Mouse (Mus musculus) limb, embryonic 11.5 days (tissue): ENCODE data around the gene Tomm20. TPM values are rescaled to one million over a fixed set of nuclear protein-coding genes. Genes with fewer than 3 reads are reported as not detected.

Source experiments
- ATAC-seq: fragments of 200-750 bp; cut with Nextera tagmentation; 2 replicates; pipeline ENCODE4 v1.8.0; 2017; ENCODE audit warnings: low read depth; ENCODE audit not compliant: insufficient number of reproducible peaks, low FRiP score, low TSS enrichment
- DNase-seq: peaks from one replicate; pipeline ENCODE4 v3.0.0-alpha.2; 2015; ENCODE audit warnings: low spot score
- H3K27ac ChIP-seq: fragments of 300-500 bp; sonication (generic); replicated peaks from 2 replicates; pipeline ENCODE4 v1.5.1; 2014; ENCODE audit warnings: low read depth, mild to moderate bottlenecking, low read length
- H3K27me3 ChIP-seq: fragments of 300-500 bp; sonication (generic); 2 replicates; pipeline ENCODE4 v1.6.1; 2014; ENCODE audit warnings: mild to moderate bottlenecking, low read length, mixed read lengths; ENCODE audit not compliant: control insufficient read depth, insufficient read depth
- H3K36me3 ChIP-seq: fragments of 300-500 bp; sonication (generic); 2 replicates; pipeline ENCODE4 v1.6.1; 2014; ENCODE audit warnings: mild to moderate bottlenecking, low read length, moderate library complexity, mixed read lengths; ENCODE audit not compliant: control insufficient read depth, insufficient read depth
- H3K4me1 ChIP-seq: fragments of 300-500 bp; sonication (generic); 2 replicates; pipeline ENCODE4 v1.6.1; 2014; ENCODE audit warnings: low read length, mixed read lengths; ENCODE audit not compliant: control insufficient read depth, insufficient read depth
- H3K4me2 ChIP-seq: fragments of 300-500 bp; sonication (generic); 2 replicates; pipeline ENCODE4 v1.6.1; 2014; ENCODE audit warnings: low read depth, mild to moderate bottlenecking, moderate library complexity; ENCODE audit not compliant: severe bottlenecking
- H3K4me3 ChIP-seq: fragments of 300-500 bp; sonication (generic); 2 replicates; pipeline ENCODE4 v1.5.1; 2014; ENCODE audit warnings: low read depth, low read length
- H3K9ac ChIP-seq: fragments of 300-500 bp; sonication (generic); 2 replicates; pipeline ENCODE4 v1.6.1; 2014; ENCODE audit warnings: mild to moderate bottlenecking, low read length
- H3K9me3 ChIP-seq: fragments of 300-500 bp; sonication (generic); 2 replicates; pipeline ENCODE4 v1.6.1; 2016; ENCODE audit warnings: low read length; ENCODE audit not compliant: control insufficient read depth
- WGBS: fragments of 180-500 bp; shearing (Covaris S2); extraction: QIAGEN DNeasy Blood & Tissue Kit; methylation state at CpG from one replicate; pipeline ENCODE4 v1.1.7; 2014; 5-methylcytosine and 5-hydroxymethylcytosine counted together
- polyA plus RNA-seq: library from polyadenylated mRNA; unstranded; fragments of >200 nt; fragmentation: Nextera tagmentation; extraction: Ambion mirVana; gene quantifications from 2 replicates; pipeline ENCODE4 v1.2.1, GENCODE M21; 2014

Tomm20 gene
- polyA plus RNA-seq, 1 experiment from 2014 or later, result 284 TPM

- Histone ChIP-seq H3K27ac (no peak within 1 kb of the TSS; the same call in 1 of the 2 replicates), H3K4me2 (peak within 1 kb of the TSS; percentile 78), H3K36me3 (peaks cover 3% of the 10 kb centered on the region), H3K9ac (peak within 1 kb of the TSS; percentile 83), H3K4me3 (peak within 1 kb of the TSS; percentile 97), H3K9me3 (no peaks in the 10 kb centered on the region), H3K27me3 (no peaks in the 10 kb centered on the region), H3K4me1 (peaks cover 4% of the 10 kb centered on the region; the same call in 1 of the 2 replicates)
- WGBS, result under 1% methylated on average over 50 of the region's 50 CpGs
- DNase-seq (peak; percentile 98), ATAC-seq (peak; percentile 94)
These were observed 25.1 kb upstream of the Tomm20 start, which contains the start of gene Rbm34 for GRCm38 (mm10) chr8:126970579-126971313. TSS of gene Rbm34 (minus strand) at chr8:126971071.

- H3K4me1 ChIP-seq, result peaks cover 4% of the 10 kb centered on the region; the same call in 1 of the 2 replicates
- no peak overlapping the region for H3K4me2 ChIP-seq
- H3K9ac ChIP-seq, result no peak overlapping the region
- H3K4me3 ChIP-seq, result no peak overlapping the region
- DNase-seq (no peak), ATAC-seq (no peak)
- H3K27me3 ChIP-seq, result no peaks in the 10 kb centered on the region
- peaks cover 8% of the 10 kb centered on the region for H3K36me3 ChIP-seq
- H3K27ac ChIP-seq, result no peak overlapping the region
- no peaks in the 10 kb centered on the region for H3K9me3 ChIP-seq
- WGBS, result 91% methylated on average over 1 of the region's 1 CpGs
These were observed 23.9 kb upstream of the Tomm20 start for GRCm38 (mm10) chr8:126969546-126969945.

- peaks cover 4% of the 10 kb centered on the region; the same call in 1 of the 2 replicates for H3K4me1 ChIP-seq
- DNase-seq, result no peak
- no peak overlapping the region for H3K9ac ChIP-seq
- H3K27me3 ChIP-seq, result no peaks in the 10 kb centered on the region
- H3K27ac ChIP-seq, result no peak overlapping the region
- H3K4me3 ChIP-seq, result no peak overlapping the region
- peaks cover 11% of the 10 kb centered on the region for H3K36me3 ChIP-seq
- no peak overlapping the region for H3K4me2 ChIP-seq
- H3K9me3 ChIP-seq, result no peaks in the 10 kb centered on the region
- 97% methylated on average over 6 of the region's 6 CpGs for WGBS
- ATAC-seq, result no peak
These were observed 22.5 kb upstream of the Tomm20 start for GRCm38 (mm10) chr8:126968107-126968506.

GRCm38 (mm10) chr8:126965246-126965645 is 19.6 kb upstream of the Tomm20 start:
- Histone ChIP-seq H3K9ac (no peak overlapping the region), H3K9me3 (no peaks in the 10 kb centered on the region), H3K4me2 (no peak overlapping the region), H3K4me3 (no peak overlapping the region), H3K27me3 (no peaks in the 10 kb centered on the region), H3K36me3 (peaks cover 20% of the 10 kb centered on the region), H3K4me1 (peaks cover 3% of the 10 kb centered on the region; the same call in 1 of the 2 replicates), H3K27ac (no peak overlapping the region)
- 90% methylated on average over 6 of the region's 6 CpGs for WGBS
- DNase-seq (no peak), ATAC-seq (no peak)

- WGBS, result 100% methylated on average over 1 of the region's 1 CpGs
- ATAC-seq, result no peak
- DNase-seq, result no peak
These were observed 17.2 kb upstream of the Tomm20 start for GRCm38 (mm10) chr8:126962871-126963270.

GRCm38 (mm10) chr8:126961516-126961915 is 15.9 kb upstream of the Tomm20 start:
- no peaks in the 10 kb centered on the region for H3K4me1 ChIP-seq
- ATAC-seq, result no peak
- H3K27me3 ChIP-seq, result no peaks in the 10 kb centered on the region
- no peak overlapping the region for H3K9ac ChIP-seq
- H3K4me3 ChIP-seq, result no peak overlapping the region
- no peak overlapping the region for H3K27ac ChIP-seq
- no peaks in the 10 kb centered on the region for H3K9me3 ChIP-seq
- DNase-seq, result no peak
- 97% methylated on average over 3 of the region's 3 CpGs for WGBS
- H3K4me2 ChIP-seq, result no peak overlapping the region
- peaks cover 18% of the 10 kb centered on the region for H3K36me3 ChIP-seq

More at GRCm38 (mm10) chr8:126962871-126963270, 17.2 kb upstream of the Tomm20 start:
- no peak overlapping the region for H3K4me3 ChIP-seq
- no peaks in the 10 kb centered on the region for H3K9me3 ChIP-seq
- H3K4me2 ChIP-seq, result no peak overlapping the region
- no peak overlapping the region for H3K27ac ChIP-seq
- H3K9ac ChIP-seq, result no peak overlapping the region
- H3K4me1 ChIP-seq, result no peaks in the 10 kb centered on the region
- no peaks in the 10 kb centered on the region for H3K27me3 ChIP-seq
- H3K36me3 ChIP-seq, result peaks cover 18% of the 10 kb centered on the region

- Histone ChIP-seq H3K9ac (no peak overlapping the region), H3K4me2 (no peak overlapping the region), H3K27me3 (no peaks in the 10 kb centered on the region), H3K4me3 (no peak overlapping the region), H3K9me3 (no peaks in the 10 kb centered on the region), H3K36me3 (peaks cover 18% of the 10 kb centered on the region), H3K4me1 (no peaks in the 10 kb centered on the region), H3K27ac (no peak overlapping the region)
- 90% methylated on average over 11 of the region's 11 CpGs for WGBS
- DNase-seq (no peak), ATAC-seq (no peak)
These were observed 6.4 kb upstream of the Tomm20 start for GRCm38 (mm10) chr8:126951900-126952636.

GRCm38 (mm10) chr8:126949527-126949926 is 3.9 kb upstream of the Tomm20 start:
- Histone ChIP-seq H3K36me3 (peaks cover 16% of the 10 kb centered on the region), H3K4me1 (0 out of 2 replicates have a peak, but pooled peaks cover 3% of the 10 kb centered on the region), H3K27me3 (no peaks in the 10 kb centered on the region), H3K27ac (no peak overlapping the region), H3K4me2 (no peak overlapping the region), H3K9ac (no peak overlapping the region), H3K9me3 (no peaks in the 10 kb centered on the region), H3K4me3 (no peak overlapping the region)
- WGBS, result 81% methylated on average over 2 of the region's 2 CpGs
- DNase-seq (no peak), ATAC-seq (no peak)
